Mouse (Mus musculus) heart, embryonic 16.5 days (tissue): ENCODE results near the gene Itpa. TPM values are rescaled to one million over a fixed set of nuclear protein-coding genes. Genes with fewer than 3 reads are reported as not detected.
A peak's percentile ranks its signal among the peaks of the same experiment; 100 is the strongest.

Source experiments
- ATAC-seq: fragments of 200-750 bp; cut with Nextera tagmentation; replicated peaks from 2 replicates; pipeline ENCODE4 v1.8.0; 2017; ENCODE audit warnings: moderate number of reproducible peaks; ENCODE audit not compliant: insufficient read depth, low FRiP score; ENCODE audit errors: extremely low read depth
- H3K27ac ChIP-seq: fragments of 300-500 bp; sonication (generic); 2 replicates; pipeline ENCODE4 v1.5.1; 2014; ENCODE audit warnings: mild to moderate bottlenecking, low read length, control low read depth, moderate library complexity
- H3K27me3 ChIP-seq: fragments of 300-500 bp; sonication (generic); 2 replicates; pipeline ENCODE4 v1.6.1; 2014; ENCODE audit warnings: low read length, mixed read lengths; ENCODE audit not compliant: control insufficient read depth, insufficient read depth
- H3K36me3 ChIP-seq: fragments of 300-500 bp; sonication (generic); 2 replicates; pipeline ENCODE4 v1.6.1; 2014; ENCODE audit not compliant: control insufficient read depth, insufficient read depth
- H3K4me1 ChIP-seq: fragments of 300-500 bp; sonication (generic); 2 replicates; pipeline ENCODE4 v1.6.1; 2014; ENCODE audit warnings: low read length, mixed read lengths; ENCODE audit not compliant: control insufficient read depth, insufficient read depth
- H3K4me2 ChIP-seq: fragments of 300-500 bp; sonication (generic); 2 replicates; pipeline ENCODE4 v1.6.1; 2014; ENCODE audit warnings: low read depth, mild to moderate bottlenecking, control low read depth, low read length
- H3K4me3 ChIP-seq: fragments of 300-500 bp; sonication (generic); 2 replicates; pipeline ENCODE4 v1.5.1; 2014; ENCODE audit warnings: mild to moderate bottlenecking, control low read depth, low read length
- H3K9ac ChIP-seq: fragments of 300-500 bp; sonication (generic); 2 replicates; pipeline ENCODE4 v1.6.1; 2014; ENCODE audit warnings: low read length, control low read depth
- H3K9me3 ChIP-seq: fragments of 300-500 bp; sonication (generic); replicated peaks from 2 replicates; pipeline ENCODE4 v1.6.1; 2016; ENCODE audit warnings: low read length; ENCODE audit not compliant: control insufficient read depth
- WGBS: fragments of 180-500 bp; shearing (Covaris S2); extraction: QIAGEN DNeasy Blood & Tissue Kit; methylation state at CpG from one replicate; pipeline ENCODE4 v1.1.7; 2014; 5-methylcytosine and 5-hydroxymethylcytosine counted together
- polyA plus RNA-seq: library from polyadenylated mRNA; unstranded; fragments of >200 nt; fragmentation: Nextera tagmentation; extraction: Ambion mirVana; gene quantifications from 2 replicates; pipeline ENCODE4 v1.2.1, GENCODE M21; 2015

Gene Itpa
- polyA plus RNA-seq, 1 experiment from 2014 or later: 70.1 TPM

- H3K9me3 ChIP-seq: no peaks in the 10 kb centered on the region
- 76% methylated on average over 10 of the region's 10 CpGs for whole genome bisulfite sequencing
- no peak overlapping the region for H3K27ac ChIP-seq
- H3K27me3 ChIP-seq: no peaks in the 10 kb centered on the region
- H3K36me3 ChIP-seq: peaks cover 71% of the 10 kb centered on the region
- no peaks in the 10 kb centered on the region for H3K4me1 ChIP-seq
- ATAC-seq: no peak
- no peak overlapping the region for H3K4me2 ChIP-seq
- H3K9ac ChIP-seq: no peak overlapping the region
- H3K4me3 ChIP-seq: no peak overlapping the region
These were observed 9.8 kb downstream of the Itpa start for GRCm38 (mm10) chr2:130677211-130677610.

GRCm38 (mm10) chr2:130679154-130679553, 11.7 kb downstream of the Itpa start:
- ATAC-seq: no peak
- no peaks in the 10 kb centered on the region for H3K9me3 ChIP-seq
- no peak overlapping the region for H3K4me3 ChIP-seq
- H3K27ac ChIP-seq: no peak overlapping the region
- H3K9ac ChIP-seq: no peak overlapping the region
- no peaks in the 10 kb centered on the region for H3K27me3 ChIP-seq
- peaks cover 58% of the 10 kb centered on the region for H3K36me3 ChIP-seq
- no peaks in the 10 kb centered on the region for H3K4me1 ChIP-seq
- no peak overlapping the region for H3K4me2 ChIP-seq
- 92% methylated on average over 12 of the region's 12 CpGs for WGBS

DNA sequence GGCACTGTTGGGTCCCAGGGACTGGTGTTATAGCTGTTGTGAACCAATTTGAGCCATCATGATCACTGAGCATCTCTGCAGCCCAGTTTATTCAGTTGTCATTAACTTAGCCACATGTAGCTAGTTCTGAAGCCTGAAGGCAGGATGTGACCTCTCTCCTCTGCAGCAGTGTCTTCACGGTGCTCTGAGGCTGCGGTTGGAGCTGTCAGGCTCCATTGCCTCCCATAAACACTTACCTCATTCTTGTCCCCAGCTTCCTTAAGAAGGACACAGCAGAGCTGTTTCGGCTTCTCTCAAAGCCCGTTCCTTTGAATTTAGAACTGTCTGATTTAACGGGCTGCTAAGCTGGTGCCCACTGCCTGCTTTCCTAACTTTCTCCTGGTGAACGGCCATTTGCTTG, 12.5 kb downstream of the Itpa start:
- Histone ChIP-seq H3K27ac (no peak overlapping the region), H3K4me1 (no peaks in the 10 kb centered on the region), H3K9me3 (no peaks in the 10 kb centered on the region), H3K36me3 (peaks cover 52% of the 10 kb centered on the region), H3K4me2 (no peak overlapping the region), H3K9ac (no peak overlapping the region), H3K4me3 (no peak overlapping the region), H3K27me3 (no peaks in the 10 kb centered on the region)
- ATAC-seq: no peak
- WGBS: 94% methylated on average over 6 of the region's 6 CpGs

DNA sequence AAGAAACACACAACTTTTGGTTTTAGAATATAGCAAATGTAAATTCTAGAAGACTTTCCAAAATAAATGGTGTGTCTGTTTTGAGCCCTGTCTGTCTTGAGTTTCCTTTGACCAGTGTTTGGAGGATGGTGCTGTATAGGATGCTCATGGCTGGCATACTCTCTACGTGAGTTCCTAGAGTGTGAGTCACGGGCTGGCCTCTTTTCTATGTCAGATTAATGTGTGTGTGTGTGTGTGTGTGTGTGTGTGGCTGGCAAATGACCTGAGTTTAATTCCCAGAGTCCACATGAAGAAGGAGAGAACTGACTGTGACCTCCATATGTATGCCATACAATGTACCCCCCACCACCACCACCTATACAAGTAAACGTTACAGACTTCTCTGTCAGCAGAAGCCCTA, 14.1 kb downstream of the Itpa start:
- Histone ChIP-seq H3K9ac (no peak overlapping the region), H3K27ac (no peak overlapping the region), H3K27me3 (no peaks in the 10 kb centered on the region), H3K4me3 (no peak overlapping the region), H3K4me1 (no peaks in the 10 kb centered on the region), H3K36me3 (peaks cover 37% of the 10 kb centered on the region), H3K4me2 (no peak overlapping the region), H3K9me3 (no peaks in the 10 kb centered on the region)
- 75% methylated on average over 3 of the region's 3 CpGs for WGBS
- no peak for ATAC-seq

- Histone ChIP-seq H3K4me1 (no peaks in the 10 kb centered on the region), H3K27ac (no peak overlapping the region), H3K4me3 (no peak overlapping the region), H3K4me2 (no peak overlapping the region), H3K9ac (no peak overlapping the region), H3K27me3 (no peaks in the 10 kb centered on the region), H3K36me3 (peaks cover 8% of the 10 kb centered on the region), H3K9me3 (no peaks in the 10 kb centered on the region)
- ATAC-seq: no peak; the same call in 1 of the 2 replicates
- 89% methylated on average over 9 of the region's 9 CpGs for WGBS
These were observed 18.0 kb downstream of the Itpa start for GRCm38 (mm10) chr2:130685426-130685825.

GRCm38 (mm10) chr2:130689011-130689410, 21.6 kb downstream of the Itpa start:
- Histone ChIP-seq H3K4me3 (no peak overlapping the region), H3K36me3 (no peaks in the 10 kb centered on the region), H3K27me3 (no peaks in the 10 kb centered on the region), H3K4me1 (no peaks in the 10 kb centered on the region), H3K4me2 (no peak overlapping the region), H3K9ac (no peak overlapping the region), H3K9me3 (no peaks in the 10 kb centered on the region), H3K27ac (no peak overlapping the region)
- 71% methylated on average over 2 of the region's 2 CpGs for WGBS
- no peak for ATAC-seq

DNA sequence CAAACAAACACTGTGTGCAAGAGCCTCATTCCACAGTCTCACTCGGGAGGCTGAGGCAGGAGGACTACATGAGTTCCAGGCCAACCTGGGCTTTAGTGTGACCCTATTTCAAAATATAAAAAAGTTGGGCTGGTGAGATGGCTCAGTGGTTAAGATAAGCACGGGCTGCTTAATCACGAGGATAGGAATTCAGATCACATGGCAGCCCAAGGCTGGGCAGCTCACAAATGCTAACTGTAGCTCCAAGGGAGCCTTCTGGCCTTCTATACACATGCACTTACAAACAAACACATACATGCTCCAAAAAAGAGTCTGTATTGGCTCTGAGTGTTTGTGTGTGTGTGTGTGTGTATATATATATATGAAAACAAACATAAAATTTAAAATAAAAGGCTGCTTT, 26.2 kb downstream of the Itpa start:
- no peak for ATAC-seq
- Histone ChIP-seq H3K27ac (no peak overlapping the region), H3K4me2 (no peak overlapping the region), H3K4me3 (no peak overlapping the region), H3K27me3 (peaks cover 34% of the 10 kb centered on the region), H3K4me1 (peaks cover 9% of the 10 kb centered on the region; the same call in 1 of the 2 replicates), H3K36me3 (no peaks in the 10 kb centered on the region), H3K9me3 (no peaks in the 10 kb centered on the region), H3K9ac (no peak overlapping the region)
- 31% methylated on average over 3 of the region's 3 CpGs for WGBS

DNA sequence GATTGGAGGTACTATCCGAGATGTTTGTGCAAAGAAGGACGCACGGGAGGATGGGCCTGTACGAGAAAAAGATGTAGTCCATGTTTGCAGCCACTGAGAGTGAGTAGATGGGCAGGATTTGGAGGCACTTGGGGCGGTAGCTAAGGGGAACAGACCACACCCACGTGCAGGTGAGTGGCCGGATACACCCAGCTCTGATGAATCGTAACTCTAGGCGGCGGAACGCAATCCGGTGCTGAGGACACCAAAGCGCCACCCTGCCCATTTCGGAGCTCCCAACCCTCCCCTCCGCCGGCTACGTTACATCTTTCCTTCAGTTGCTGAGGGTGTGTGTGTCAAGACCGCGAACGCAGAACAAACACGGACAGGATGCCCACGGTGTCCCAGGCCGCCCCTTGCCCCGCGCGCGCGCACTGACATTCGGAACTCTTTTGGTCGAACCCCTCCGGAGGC, 29.3 kb downstream of the Itpa start:
- Histone ChIP-seq H3K36me3 (no peaks in the 10 kb centered on the region), H3K4me1 (peaks cover 9% of the 10 kb centered on the region; the same call in 1 of the 2 replicates), H3K9me3 (no peaks in the 10 kb centered on the region), H3K4me3 (peak overlapping the region; percentile 61), H3K27me3 (peaks cover 43% of the 10 kb centered on the region), H3K4me2 (peak overlapping the region; percentile 99), H3K9ac (peak overlapping the region; percentile 69), H3K27ac (no peak overlapping the region)
- WGBS: 1% methylated on average over 31 of the region's 31 CpGs
- ATAC-seq: no peak

GRCm38 (mm10) chr2:130697153-130697810, 29.9 kb downstream of the Itpa start, which contains the start of gene Slc4a11:
Gene Slc4a11, minus strand, starts transcription at chr2:130697519.
- WGBS: under 1% methylated on average over 65 of the region's 65 CpGs
- peak within 1 kb of the TSS; percentile 61 for H3K4me3 ChIP-seq
- H3K27me3 ChIP-seq: peaks cover 43% of the 10 kb centered on the region
- H3K9ac ChIP-seq: peak within 1 kb of the TSS; percentile 69
- no peaks in the 10 kb centered on the region for H3K9me3 ChIP-seq
- peak; percentile 76 for ATAC-seq
- peak within 1 kb of the TSS; percentile 99 for H3K4me2 ChIP-seq
- peaks cover 9% of the 10 kb centered on the region; the same call in 1 of the 2 replicates for H3K4me1 ChIP-seq
- no peaks in the 10 kb centered on the region for H3K36me3 ChIP-seq
- no peak within 1 kb of the TSS for H3K27ac ChIP-seq
